Mouse (Mus musculus): ENCODE results near the gene Timm22.

Timm22 gene

DNA sequence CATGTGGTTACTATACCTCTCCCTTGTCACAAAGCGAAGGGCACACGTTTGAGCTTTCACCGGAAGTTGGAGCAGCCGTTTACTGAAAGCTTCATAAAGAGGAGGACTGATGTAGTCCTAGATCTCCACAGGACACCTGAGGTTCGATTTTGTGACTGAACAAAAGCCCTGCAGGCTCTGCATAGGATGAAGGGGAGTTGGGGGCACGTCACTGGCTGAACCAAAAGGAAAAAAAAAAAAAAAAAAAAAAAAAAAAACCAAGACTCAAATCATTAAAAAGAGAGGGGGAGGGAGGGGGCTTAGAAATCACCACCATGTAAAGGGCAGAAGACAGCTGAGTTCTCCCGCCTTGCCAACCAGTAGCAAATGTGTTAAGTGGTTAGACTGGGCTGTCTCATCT lies 18.0 kb upstream of the Timm22 start:
- DNase-seq (ENCODE audit: low spot score in 2 of 2): no peak

DNA sequence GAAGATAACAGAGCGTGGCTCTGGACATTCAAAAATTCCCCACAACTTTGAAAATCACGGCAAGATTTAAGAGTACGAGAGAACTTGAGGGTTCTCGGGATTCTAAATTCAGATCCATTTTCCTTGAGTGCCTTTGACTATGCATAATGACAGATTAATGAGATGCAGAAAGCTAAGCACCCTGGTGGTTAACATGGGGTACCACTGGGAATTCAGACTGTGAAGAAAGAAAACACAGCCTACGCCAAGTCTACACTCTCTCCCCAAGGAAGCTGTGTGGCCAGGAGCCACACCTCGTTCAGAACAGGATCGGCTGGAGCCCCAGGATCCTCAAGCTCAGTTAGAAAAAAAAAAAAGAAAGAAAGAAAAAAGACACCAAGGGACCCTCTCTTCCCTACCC lies 14.2 kb upstream of the Timm22 start:
- no peak for DNase-seq (ENCODE audit: low spot score in 2 of 2)

DNA sequence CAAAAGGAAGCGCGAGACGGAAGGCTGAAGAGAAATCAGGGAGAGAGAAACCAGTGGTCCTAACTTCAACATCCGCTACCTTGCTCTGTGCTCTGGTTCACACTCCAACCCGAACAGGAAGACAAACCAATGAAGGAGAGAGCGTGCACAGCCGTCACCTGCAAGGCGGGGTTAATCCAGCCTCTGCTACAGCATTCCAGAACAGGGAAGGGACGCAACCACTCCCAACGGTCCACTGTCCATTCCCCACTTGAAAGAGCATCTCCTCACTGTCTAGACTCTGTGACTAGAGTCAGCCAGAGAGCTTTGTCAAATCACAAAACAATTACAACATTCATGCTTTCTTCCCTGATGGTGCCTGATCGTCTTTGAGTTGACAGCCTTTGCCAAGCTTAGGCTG lies 13.8 kb upstream of the Timm22 start:
- DNase-seq (ENCODE audit: low spot score in 2 of 2): no peak

DNA sequence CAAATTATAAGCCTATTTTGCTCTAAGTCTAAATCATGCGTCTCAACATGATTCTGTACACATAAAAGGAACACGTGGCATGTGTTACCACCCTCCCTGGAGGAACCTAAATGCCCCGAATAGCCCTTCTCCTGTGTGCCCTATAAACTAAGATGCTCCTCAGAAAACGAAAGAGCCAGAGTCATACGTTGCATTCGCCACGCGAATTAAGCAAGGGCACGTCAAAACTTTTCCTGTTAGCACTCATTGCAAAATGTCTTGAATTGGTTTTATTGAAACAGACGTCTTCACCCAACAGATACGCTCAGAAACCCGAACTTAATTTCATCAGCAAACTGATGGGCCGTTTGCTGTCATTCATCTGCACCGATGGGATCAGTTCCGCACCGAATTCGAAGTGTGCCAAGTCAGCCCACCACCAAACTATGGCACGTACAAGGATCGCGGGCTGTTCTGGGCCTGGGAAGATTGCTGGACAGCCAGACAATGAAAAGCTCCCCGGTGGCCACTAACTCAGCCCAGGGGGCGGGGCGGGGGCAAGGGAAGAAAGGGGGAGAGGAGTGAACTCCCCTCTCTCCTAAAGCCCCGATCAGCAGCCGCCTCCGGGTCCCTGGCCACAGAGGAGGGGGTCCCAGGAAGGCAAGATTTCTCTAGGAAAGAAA lies 9.0 kb upstream of the Timm22 start:
- no peak for DNase-seq (ENCODE audit: low spot score in 2 of 2)

DNA sequence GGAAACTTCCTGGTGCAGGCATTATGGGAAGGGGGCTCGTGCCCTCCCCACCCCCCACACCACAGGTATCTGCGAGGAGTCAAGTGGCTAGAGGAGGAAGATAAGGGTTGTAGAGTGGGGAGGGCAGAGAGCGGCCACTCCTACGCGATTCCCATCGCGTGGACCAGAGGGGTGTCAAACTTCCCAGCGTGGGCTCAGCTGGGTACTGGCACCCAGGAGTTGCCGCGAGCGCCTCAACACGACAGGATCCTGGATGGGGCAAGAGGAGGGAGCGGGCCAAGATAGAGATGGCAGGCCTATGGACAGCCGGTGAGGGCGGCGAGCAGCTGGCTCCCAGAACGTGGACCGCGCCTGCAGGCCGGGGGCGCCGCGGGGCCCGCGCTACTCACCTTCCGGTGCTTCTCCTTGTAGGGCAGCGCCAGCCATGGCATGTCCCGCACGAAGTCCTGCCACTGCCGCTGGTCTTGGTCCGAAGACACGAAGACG lies 8.4 kb upstream of the Timm22 start:
- DNase-seq (ENCODE audit: low spot score in 2 of 2): peak in 1 of 2 experiments; percentile 78

DNA sequence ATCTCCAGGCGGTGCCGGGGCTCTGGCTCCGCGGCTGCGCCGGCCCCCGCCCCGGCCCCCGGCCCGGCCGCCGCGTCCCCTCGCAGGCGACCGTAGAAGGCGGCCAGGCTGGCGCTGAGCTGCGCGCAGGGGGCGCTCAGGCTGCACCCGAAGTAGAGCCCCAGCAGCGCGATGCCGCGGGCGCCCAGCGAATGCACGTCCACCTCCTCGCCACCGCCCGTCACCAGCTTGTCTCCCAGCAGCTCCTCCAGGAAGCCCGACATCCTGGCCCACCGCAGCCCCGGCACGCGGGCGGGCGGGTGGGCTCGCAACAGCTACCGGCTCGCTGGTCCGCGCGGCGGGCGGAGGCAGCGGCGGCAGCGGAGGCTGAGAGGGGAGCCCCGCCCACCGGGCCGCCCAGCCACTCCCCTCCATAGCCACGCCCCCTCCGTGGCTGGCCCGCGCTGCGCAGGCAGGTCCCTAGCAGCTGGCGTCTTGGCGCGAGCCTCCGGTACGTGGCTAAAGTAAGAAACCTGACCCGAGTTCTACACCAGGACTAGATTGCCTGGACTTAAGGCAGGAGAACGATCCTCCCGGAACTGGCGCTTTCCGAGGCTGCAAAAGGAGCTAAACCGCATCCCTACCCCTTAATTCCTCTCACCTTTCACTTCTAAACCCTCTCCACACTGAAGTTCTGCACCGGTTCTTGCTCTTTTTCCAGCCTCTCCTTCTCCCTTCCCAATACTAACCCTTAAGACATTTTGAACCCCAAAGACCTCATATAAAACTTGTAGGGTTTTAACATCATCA lies 7.8 kb upstream of the Timm22 start, which contains the start of gene Nxn:
TSS of gene Nxn (minus strand) at position 343 of the 789 bp plus-strand sequence.
- peak; percentile 93 to 98 for DNase-seq (ENCODE audit: low spot score in 2 of 2)

DNA sequence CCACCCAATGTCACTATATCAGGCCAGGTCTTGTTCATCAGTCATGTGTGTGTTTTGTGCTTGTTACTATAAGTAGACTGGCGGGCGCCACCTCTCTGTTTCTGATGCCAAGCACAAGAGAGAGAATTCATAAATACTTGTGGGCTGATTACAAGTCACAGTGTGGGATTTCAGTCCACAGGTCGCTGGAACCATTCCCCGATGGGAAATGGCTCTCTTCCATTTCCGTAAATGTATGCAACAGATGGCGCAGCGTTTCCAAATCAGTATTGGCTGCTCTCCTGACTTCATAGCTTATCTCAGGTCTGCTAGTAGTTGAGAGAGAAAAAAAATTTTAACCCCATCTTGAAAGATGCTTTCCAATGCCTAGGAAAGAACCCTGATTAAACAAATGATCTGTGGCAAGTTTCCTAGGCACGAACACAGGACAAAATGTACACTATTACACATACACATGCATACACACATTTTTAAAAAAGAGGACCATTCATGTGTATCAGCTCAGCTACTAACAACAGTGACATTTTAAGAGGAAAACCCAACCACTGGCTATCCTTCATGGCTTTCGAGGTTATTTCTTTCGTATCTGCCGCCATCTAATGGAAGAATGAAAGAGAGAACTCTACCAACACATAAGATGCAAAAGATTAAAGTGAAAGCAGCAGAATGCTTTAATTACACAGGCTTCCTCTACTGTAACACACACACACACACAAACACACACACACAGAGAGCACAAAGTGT lies 7.0 kb upstream of the Timm22 start:
- no peak for DNase-seq (ENCODE audit: low spot score in 2 of 2)

DNA sequence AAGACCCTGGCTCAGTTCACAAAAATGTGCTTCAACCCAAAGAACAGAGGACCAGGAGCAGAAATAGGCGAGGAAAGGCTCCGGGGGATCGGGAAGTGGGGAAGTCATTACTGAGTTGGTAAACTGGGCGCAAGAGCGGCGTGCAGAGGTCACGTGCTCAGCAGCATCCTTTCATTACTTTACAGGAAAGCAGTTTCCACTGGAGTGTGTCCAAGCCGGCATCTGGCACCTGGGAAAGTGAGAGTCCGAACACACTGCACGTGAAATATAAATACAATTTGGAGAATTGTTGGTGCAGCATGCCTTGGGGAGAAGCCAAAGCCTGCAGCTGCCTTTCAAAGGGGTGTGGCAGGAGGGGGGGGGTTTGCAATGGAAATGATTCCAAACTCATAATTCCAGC lies 5.4 kb upstream of the Timm22 start:
- DNase-seq (ENCODE audit: low spot score in 2 of 2): no peak

DNA sequence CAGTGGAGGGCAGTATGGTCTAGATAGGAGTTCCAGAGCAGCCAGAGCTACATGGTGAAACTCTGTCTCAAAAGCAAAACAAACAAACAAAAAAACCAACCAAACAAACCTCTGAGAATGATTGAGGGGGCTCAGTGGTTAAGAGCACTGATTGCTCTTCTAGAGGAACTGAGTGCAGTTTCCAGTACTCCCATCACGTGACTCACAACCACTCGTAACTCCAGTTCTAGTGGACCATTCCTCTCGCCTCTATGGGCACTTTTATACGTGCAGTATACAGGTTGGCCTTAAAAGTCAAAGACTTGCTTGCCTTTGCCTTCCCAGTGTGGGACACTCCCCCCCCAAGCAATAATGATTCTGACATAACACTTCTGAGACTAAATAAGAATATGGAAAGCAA lies 1.6 kb upstream of the Timm22 start:
- no peak for DNase-seq (ENCODE audit: low spot score in 2 of 2)

DNA sequence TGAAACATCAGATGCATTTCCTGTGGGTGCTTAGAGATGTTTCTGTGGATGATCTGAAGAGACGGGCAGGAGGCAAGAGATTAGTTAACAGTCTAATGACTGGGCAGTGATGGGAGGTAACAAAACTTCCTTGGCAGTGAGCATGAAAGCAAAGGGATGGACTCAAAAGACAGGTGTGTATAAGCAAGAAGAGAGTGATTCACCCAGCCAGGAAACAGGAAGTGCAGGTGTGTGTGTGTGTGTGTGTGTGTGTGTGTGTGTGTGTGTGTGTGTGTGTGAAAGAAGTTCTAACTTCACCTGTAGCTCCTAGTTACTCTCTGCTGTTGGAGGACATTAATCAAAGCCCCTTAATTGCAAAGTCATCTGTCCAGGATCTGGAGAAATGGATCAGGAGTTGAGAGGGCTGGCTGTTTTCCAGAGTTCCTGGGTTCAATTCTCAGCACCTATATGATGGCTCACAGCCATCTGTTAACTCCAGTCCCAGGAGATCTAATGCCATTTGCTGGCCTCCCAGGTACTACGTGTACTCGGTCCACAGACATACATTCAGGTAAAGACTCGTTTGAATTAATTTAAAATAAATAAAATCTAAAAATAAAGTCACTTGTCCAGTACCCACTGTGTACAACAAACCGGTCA lies 1.0 kb upstream of the Timm22 start:
- no peak for DNase-seq (ENCODE audit: low spot score in 2 of 2)

DNA sequence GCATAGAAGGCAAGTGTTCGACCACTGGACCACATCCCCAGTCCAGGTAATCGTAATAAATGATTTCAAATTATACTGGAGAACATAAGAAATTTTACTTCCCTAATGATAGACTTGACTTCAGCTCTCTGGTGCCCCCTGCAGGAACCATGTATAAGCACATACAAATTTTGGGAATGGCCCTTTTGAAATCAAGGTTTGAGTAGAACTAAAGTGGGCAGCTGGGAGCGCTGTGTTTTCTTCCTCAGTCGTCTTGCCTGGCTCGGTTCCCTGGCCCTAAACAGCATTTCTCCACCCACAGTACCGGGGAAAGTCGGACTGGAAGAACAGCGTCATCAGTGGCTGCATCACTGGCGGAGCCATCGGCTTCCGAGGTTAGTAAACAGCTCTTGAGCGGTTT lies 4.1 kb downstream of the Timm22 start:
- DNase-seq (ENCODE audit: low spot score in 2 of 2): peak; percentile 50 to 87

DNA sequence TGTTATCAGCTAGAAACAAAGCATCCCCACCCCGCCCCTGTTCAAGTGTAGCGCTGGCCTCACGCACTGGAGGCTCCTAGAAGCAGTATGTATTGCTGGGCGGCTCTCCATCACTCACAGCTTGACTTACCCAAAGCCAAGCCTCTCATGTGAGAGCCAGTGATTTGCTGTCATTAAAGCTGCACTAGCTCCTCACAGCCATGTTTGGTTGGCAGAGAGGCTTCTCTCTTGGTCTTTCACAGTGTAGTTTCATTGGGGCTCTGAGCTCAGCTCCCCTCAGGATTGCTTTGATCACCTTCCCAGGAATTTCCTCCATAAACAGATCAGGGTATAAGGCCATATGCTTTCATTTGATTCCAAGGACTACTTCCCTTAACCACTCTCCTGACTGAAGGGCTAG lies 6.5 kb downstream of the Timm22 start:
- no peak for DNase-seq (ENCODE audit: low spot score in 2 of 2)

DNA sequence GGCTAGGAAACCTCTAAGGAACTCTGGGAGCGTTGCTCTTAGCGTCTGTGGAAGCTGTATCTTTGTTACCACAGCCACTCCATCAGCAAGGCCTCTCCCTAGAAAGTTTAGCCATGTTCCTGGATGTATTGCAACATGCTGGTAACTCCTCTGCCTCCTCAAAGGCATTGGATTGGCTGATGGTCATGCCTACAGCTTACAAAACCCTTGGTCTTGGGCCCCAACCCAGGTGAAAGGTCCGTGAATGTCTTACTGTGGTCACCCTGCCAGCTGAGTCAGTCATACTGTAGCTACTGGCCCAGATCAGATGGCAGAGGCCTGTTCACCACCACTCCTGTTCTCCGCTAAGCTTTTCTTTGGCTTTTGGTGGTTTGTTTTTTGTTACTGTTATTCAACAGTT lies 8.2 kb downstream of the Timm22 start:
- DNase-seq (ENCODE audit: low spot score in 2 of 2): no peak

DNA sequence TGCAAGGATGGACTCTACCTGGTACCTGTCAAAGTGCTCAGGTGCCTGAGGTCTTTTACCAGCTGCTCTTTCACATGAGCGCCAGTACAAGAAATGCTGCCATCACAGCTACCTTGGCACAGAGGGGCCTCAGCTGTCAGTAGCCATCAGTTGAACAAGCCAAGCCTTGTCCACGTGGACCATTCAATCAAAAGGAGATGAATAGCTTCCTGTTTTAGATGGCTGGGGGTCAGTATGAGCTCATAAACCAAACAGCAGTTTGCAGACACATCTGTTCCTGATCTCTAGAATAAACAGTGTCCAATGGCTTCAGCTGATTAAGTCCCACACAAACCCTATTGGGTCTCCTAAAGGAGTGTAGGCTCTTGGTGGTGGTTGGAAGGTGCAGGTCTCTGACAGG lies 9.2 kb downstream of the Timm22 start:
- no peak for DNase-seq (ENCODE audit: low spot score in 2 of 2)

DNA sequence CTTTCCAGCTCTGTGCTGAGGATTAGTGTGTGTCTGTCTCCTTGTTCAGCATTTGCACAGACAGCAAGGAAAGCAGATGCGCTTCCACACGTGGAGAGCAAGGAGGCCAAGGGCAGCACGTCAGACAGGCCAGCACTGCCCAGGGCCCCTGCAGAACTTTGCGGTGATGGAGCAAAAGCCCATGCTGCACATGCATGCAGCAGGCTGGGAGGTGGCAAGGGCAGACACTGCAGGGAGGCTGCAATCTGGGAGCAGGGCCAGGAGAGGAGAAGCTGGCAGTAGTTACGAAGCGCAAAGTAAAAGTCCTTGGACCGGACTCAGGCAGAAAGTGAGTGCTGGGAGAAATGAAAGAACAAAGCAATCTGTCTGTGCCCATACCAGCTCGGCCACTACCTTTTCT lies 11.7 kb downstream of the Timm22 start:
- DNase-seq (ENCODE audit: low spot score in 2 of 2): no peak

DNA sequence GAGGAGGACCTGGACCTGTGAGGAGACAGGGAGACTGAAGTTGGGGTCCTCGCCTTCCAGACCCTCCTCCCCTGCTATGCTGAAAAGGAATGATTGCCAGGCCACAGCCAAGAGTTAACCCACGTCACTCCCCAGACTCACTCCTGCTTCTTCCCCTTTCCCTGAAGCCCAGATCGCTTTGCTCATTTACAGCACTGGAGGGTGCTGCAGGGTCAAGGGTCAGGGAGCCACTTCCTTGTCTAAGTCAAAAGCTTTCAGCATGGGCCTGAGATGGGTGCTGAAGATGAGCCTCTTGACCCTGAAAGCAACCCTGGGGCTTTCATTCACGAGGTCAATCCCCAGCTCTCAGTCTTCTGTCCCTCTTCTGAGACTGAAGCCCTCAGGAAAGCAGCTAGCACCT lies 12.4 kb downstream of the Timm22 start:
- DNase-seq (ENCODE audit: low spot score in 2 of 2): peak; percentile 29 to 68

DNA sequence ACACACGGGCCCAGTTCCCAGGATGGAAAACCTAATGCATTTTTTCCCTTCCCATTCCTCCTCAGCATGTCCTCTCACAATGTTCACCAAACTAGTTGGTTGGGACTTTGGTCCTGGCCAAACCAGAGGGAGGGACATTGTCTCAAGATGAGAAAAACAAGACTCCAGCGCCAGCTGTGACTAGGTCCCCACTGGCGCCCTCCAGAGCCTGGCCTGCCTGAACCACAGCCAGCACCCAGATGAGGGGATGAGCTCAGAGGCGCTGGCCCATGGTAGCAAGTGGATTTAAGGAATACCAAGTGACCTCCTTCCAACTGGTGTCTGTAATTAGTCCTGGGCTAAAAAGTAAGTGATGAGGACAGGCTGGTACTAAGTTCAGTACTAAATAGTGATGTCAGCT lies 14.1 kb downstream of the Timm22 start:
- no peak for DNase-seq (ENCODE audit: low spot score in 2 of 2)

DNA sequence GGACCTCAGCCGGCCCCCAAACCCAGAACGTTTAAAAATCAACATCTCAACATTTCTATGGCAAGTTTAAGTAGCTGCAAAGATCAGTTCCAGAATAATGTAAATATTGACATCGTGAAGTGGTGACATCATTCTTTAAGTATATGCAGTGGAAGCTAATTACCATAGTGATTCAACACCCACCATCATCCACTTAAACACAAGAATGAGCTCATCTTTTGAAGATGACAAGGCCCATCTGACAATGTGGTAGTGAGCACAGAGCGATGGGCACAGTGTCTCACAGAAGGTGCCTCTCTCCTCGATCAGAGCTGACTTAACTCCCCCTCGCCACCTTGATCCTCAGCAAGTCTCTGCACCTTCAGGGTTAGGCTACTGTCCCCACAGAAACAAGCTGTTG lies 19.0 kb downstream of the Timm22 start:
- no peak for DNase-seq (ENCODE audit: low spot score in 2 of 2)

DNA sequence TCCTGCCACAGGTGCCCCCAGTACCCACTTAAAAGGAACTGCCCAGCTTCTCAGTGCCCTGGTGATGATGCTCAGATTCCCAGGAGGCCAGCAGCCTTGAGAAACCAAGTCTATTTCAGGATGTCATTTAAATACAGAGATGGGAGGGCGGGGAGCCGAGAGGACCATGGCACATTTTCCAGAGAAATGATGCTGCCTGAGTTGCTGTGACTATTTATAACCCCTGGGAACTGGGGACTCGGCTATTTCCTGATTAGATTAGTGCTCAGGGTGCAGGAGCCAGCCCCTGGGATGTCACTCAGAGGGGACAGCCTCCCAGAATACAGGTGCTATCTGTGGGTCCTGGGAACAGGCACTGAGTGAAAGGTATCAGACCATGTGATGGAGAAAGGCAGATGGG lies 21.0 kb downstream of the Timm22 start:
- no peak for DNase-seq (ENCODE audit: low spot score in 2 of 2)

DNA sequence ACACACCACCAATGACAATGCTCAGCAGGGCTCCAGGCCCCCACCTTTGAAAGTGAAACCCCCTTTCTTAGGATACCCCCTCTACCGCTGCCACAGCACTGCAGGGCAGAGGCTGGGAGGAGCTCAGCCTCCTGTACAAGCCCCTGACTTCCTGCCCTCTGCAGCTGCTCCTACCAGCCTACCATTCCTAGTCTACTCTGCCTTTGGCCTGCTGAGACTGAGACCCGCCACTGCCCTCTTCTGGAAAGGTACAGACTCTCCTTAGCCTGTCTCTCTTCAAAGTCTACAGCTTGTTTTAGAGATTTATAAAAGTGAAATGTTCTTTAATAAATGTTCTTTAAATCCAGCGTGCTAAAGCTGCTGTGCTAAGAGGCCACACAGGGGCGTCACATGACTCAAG lies 22.3 kb downstream of the Timm22 start:
- no peak for DNase-seq (ENCODE audit: low spot score in 2 of 2)

DNA sequence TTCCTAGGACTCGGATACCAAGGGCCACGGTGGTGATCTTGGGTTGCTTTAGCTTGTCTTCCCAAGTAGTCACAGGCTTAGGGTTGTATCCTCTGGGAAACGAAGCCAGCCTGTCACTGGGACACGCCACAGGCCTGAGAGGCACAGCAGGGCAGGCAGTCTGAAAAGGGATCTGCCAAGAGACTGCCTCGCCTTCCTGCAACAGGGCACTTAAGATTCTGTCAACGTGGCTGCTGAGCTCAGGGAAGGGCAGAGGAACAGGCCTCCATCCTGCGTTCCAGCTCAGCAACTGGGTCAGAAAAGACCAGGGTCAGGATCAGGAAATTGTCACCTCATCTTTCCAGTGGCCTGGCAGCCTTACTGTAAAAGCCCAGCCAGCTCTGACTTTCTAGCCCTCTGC lies 22.8 kb downstream of the Timm22 start:
- DNase-seq (ENCODE audit: low spot score in 2 of 2): no peak

DNA sequence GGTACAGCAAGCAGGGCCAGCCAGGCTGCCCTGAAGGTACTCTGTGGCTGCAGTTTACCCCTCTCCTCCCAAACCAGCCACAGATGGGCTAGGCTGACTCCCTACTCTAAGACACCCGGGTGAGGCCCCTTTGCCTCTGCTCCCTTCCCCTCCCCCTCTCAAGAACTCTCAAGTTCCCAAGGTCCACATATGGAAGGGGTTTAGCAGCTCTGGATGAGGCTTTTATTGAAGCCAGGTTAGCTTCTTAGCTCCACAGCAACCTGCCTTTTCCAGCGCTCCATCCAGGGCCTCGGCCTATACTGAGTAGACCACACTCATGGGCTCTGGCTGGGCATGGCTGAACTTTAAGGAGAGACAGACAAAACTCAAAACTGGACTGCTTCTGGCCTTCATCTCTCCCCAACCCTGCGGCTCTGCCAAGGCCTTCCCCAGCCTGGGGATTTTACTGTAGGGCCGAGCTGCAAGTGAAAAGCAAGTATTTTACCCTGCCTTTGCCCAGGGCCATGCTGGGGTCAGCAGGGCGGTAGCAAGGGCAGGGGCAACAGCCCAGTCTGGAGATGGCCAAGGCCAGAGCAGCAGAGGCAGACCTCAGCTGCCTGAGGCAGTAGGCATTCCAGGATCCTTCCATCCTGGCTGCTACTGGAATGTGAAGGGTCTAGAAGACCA lies 23.3 kb downstream of the Timm22 start:
- DNase-seq (ENCODE audit: low spot score in 2 of 2): no peak

Measured in spleen, postnatal 4 days (tissue).